13 mouse cellular contexts compared by ENCODE assay signal in genomic region chr7:101935957-101936356, GRCm38 (mm10). TPM values are rescaled to one million over a fixed set of nuclear protein-coding genes. Genes with fewer than 3 reads are reported as not detected.
DNase-seq lines count a peak whose midpoint lies in the region; ATAC-seq and TF ChIP-seq lines count a peak whose summit lies in the region.
"Had no signal": no experiment of that assay in that cellular context is flagged by ENCODE, and none has a peak within 500 bp of the region (broad histone marks: within the 10 kb centered on the region; RNA-seq: fewer than 3 reads in every experiment).

No protein-coding gene starts in this region.

- no peaks in the 10 kb centered on the region for H3K9me3 ChIP-seq in limb, embryonic 13.5 days
- no peaks in the 10 kb centered on the region for H3K9me3 ChIP-seq in limb, embryonic 10.5 days (replicated peaks)
- H3K9me3 ChIP-seq in MEL (replicated peaks; ENCODE audit: insufficient read depth, low read length): no peaks in the 10 kb centered on the region
- no peaks in the 10 kb centered on the region for H3K9me3 ChIP-seq in liver, embryonic 16.5 days (replicated peaks; ENCODE audit: control insufficient read depth, low read length)

- no peak overlapping the region for H3K4me2 ChIP-seq in limb, embryonic 13.5 days (replicated peaks)
- H3K4me2 ChIP-seq in liver, embryonic 16.5 days (ENCODE audit: low read depth, low read length): peak overlapping the region; percentile 68

- 98% methylated on average over 4 of the region's 4 CpGs for WGBS in limb, embryonic 13.5 days
- 96% methylated on average over 4 of the region's 4 CpGs for WGBS in limb, embryonic 10.5 days
- 87% methylated on average over 4 of the region's 4 CpGs for WGBS in liver, embryonic 16.5 days (ENCODE audit: insufficient replicate concordance)

- peak overlapping the region; percentile 31; the same call in 1 of the 2 replicates for H3K9ac ChIP-seq in limb, embryonic 13.5 days
- H3K9ac ChIP-seq in MEL (ENCODE audit: control insufficient read depth, low read depth, low read length, poor library complexity, severe bottlenecking): no peak overlapping the region
- H3K9ac ChIP-seq in liver, embryonic 16.5 days (ENCODE audit: low read depth, low read length): peak overlapping the region; percentile 89

- peaks cover 10% of the 10 kb centered on the region; the same call in 1 of the 2 replicates for H3K36me3 ChIP-seq in limb, embryonic 13.5 days
- H3K36me3 ChIP-seq in limb, embryonic 10.5 days: peaks cover 41% of the 10 kb centered on the region
- peaks cover 8 to 33% of the 10 kb centered on the region in 2 experiments for H3K36me3 ChIP-seq in MEL (ENCODE audit: control insufficient read depth in 1 of 2, insufficient read depth in 2 of 2, low read length in 2 of 2)
- no peaks in the 10 kb centered on the region; the same call in 1 of the 2 replicates for H3K36me3 ChIP-seq in liver, embryonic 16.5 days (ENCODE audit: control insufficient read depth, insufficient read depth)

- no peak overlapping the region for H3K4me3 ChIP-seq in limb, embryonic 13.5 days
- H3K4me3 ChIP-seq in limb, embryonic 10.5 days: no peak overlapping the region
- H3K4me3 ChIP-seq in MEL (ENCODE audit: control insufficient read depth in 1 of 2, insufficient read depth in 1 of 2, low read depth in 2 of 2, low read length in 2 of 2): no peak overlapping the region
- peak overlapping the region; percentile 81 for H3K4me3 ChIP-seq in liver, embryonic 16.5 days (ENCODE audit: low read depth, low read length)

- H3K27ac ChIP-seq in limb, embryonic 13.5 days: no peak overlapping the region
- no peak overlapping the region for H3K27ac ChIP-seq in limb, embryonic 10.5 days
- no peak overlapping the region for H3K27ac ChIP-seq in MEL (ENCODE audit: control insufficient read depth, low read depth, low read length)
- 0 out of 2 replicates have a peak overlapping the region, but pooled peaks have one; percentile 26 for H3K27ac ChIP-seq in liver, embryonic 16.5 days (ENCODE audit: low read length)

- no peak for TF ChIP-seq POLR2A in MEL (IDR thresholded peaks at IDR 0.05; ENCODE audit: control insufficient read depth in 1 of 2, insufficient read depth in 1 of 2, low read depth in 1 of 2, low read length in 2 of 2, poor library complexity in 1 of 2)

- peak; percentile 51 for DNase-seq in cerebellum, adult 9-10 months
- no peak for DNase-seq in cerebellum, adult 11 months
- DNase-seq in limb, embryonic 10.5 days (ENCODE audit: low spot score): no peak
- peak; percentile 48 for DNase-seq in MEL (ENCODE audit: low read depth, low spot score)
- DNase-seq in retina, embryonic 14.5 days (ENCODE audit: low spot score): no peak
- DNase-seq: heart, adult 18-20 months; kidney, adult 18-20 months had no signal

- peaks cover 22% of the 10 kb centered on the region for H3K4me1 ChIP-seq in limb, embryonic 13.5 days
- peaks cover 21% of the 10 kb centered on the region for H3K4me1 ChIP-seq in limb, embryonic 10.5 days
- H3K4me1 ChIP-seq in MEL (ENCODE audit: control insufficient read depth in 1 of 2, insufficient read depth in 2 of 2, low read length in 2 of 2): peaks cover 7 to 28% of the 10 kb centered on the region in 2 experiments
- peaks cover 31% of the 10 kb centered on the region for H3K4me1 ChIP-seq in liver, embryonic 16.5 days (ENCODE audit: control insufficient read depth, low read depth, low read length)

- no peak for ATAC-seq in limb, embryonic 13.5 days (ENCODE audit: low FRiP score, low read depth)
- ATAC-seq in liver, embryonic 16.5 days (ENCODE audit: low read depth): no peak
- ATAC-seq: hindbrain, embryonic 16.5 days; midbrain, embryonic 16.5 days had no signal

- H3K79me2 ChIP-seq in MEL (ENCODE audit: control insufficient read depth, insufficient read depth, low read length, poor library complexity): peaks cover 57% of the 10 kb centered on the region

- no peak for TF ChIP-seq CTCF in MEL (IDR thresholded peaks at IDR 0.05 in 2 of 3, conservative IDR thresholded peaks at IDR 0.05 in 1 of 3; ENCODE audit: control insufficient read depth in 1 of 3, insufficient read depth in 1 of 3, low read depth in 2 of 3, low read length in 3 of 3, poor library complexity in 1 of 3, severe bottlenecking in 1 of 3)

- peak; percentile 4; the same call in 1 of the 2 replicates for TF ChIP-seq RAD21 in MEL (IDR thresholded peaks at IDR 0.05; ENCODE audit: low read depth, low read length)

- no peak for TF ChIP-seq EP300 in MEL (IDR thresholded peaks at IDR 0.05; ENCODE audit: low read depth in 1 of 2, low read length in 2 of 2)

- H3K27me3 ChIP-seq in limb, embryonic 13.5 days: no peaks in the 10 kb centered on the region
- no peaks in the 10 kb centered on the region for H3K27me3 ChIP-seq in limb, embryonic 10.5 days (ENCODE audit: low read depth, poor library complexity, severe bottlenecking)
- no peaks in the 10 kb centered on the region for H3K27me3 ChIP-seq in MEL (ENCODE audit: control insufficient read depth in 1 of 2, insufficient read depth in 2 of 2, low read length in 2 of 2)
- H3K27me3 ChIP-seq in liver, embryonic 16.5 days (ENCODE audit: control insufficient read depth, insufficient read depth, low read depth, low read length): no peaks in the 10 kb centered on the region

TF ChIP-seq in MEL, 35 proteins besides CTCF, POLR2A, EP300 and RAD21:
- TF ChIP-seq USF2 (IDR thresholded peaks at IDR 0.05; ENCODE audit: borderline replicate concordance in 1 of 2, insufficient read depth in 1 of 2, low read depth in 1 of 2, low read length in 2 of 2): no peak
- no peak for TF ChIP-seq MAFK (IDR thresholded peaks at IDR 0.05; ENCODE audit: borderline replicate concordance, low read depth, low read length)
- no peak for TF ChIP-seq HCFC1 (IDR thresholded peaks at IDR 0.05; ENCODE audit: low read depth, low read length)
- no peak for TF ChIP-seq ZNF384 (IDR thresholded peaks at IDR 0.05; ENCODE audit: low read depth, low read length)
- no peak for TF ChIP-seq JUND (IDR thresholded peaks at IDR 0.05; ENCODE audit: low read depth, low read length)
- TF ChIP-seq TCF12 (IDR thresholded peaks at IDR 0.05; ENCODE audit: low read depth, low read length): no peak
- TF ChIP-seq SIN3A (IDR thresholded peaks at IDR 0.05; ENCODE audit: low read length): no peak
- TF ChIP-seq ZKSCAN1 (IDR thresholded peaks at IDR 0.05; ENCODE audit: low read depth, low read length): no peak
- no peak for TF ChIP-seq CHD1 (IDR thresholded peaks at IDR 0.05; ENCODE audit: low read depth, low read length)
- TF ChIP-seq NELFE (IDR thresholded peaks at IDR 0.05; ENCODE audit: low read depth, low read length): no peak
- TF ChIP-seq GATA1 (IDR thresholded peaks at IDR 0.05; ENCODE audit: low read depth, low read length): no peak
- no peak for TF ChIP-seq MXI1 (IDR thresholded peaks at IDR 0.05; ENCODE audit: low read depth, low read length)
- TF ChIP-seq MYC (IDR thresholded peaks at IDR 0.05; ENCODE audit: low read depth, low read length): no peak
- TF ChIP-seq MAZ (IDR thresholded peaks at IDR 0.05; ENCODE audit: low read depth, low read length): no peak
- no peak for TF ChIP-seq MEF2A (IDR thresholded peaks at IDR 0.05; ENCODE audit: extremely low read depth, insufficient replicate concordance, low read depth, low read length, poor library complexity, severe bottlenecking)
- no peak for TF ChIP-seq ZC3H11A (IDR thresholded peaks at IDR 0.05; ENCODE audit: low read depth, low read length)
- TF ChIP-seq TBP (IDR thresholded peaks at IDR 0.05; ENCODE audit: low read depth, low read length): no peak
TF ChIP-seq in MEL: peak in this region for 0.

RNA-seq across cellular contexts. Expression of gene Numa1, which starts 2.0 kb away (rescaled TPM):
- polyA plus RNA-seq in limb, embryonic 13.5 days (2015; fragmentation: Nextera tagmentation; extraction: Ambion mirVana): 85.7 and 96.2 TPM in 2 replicates
- 108 and 130 TPM in 2 replicates for polyA plus RNA-seq in limb, embryonic 10.5 days (2016; fragmentation: Nextera tagmentation; extraction: Ambion mirVana)
- total RNA-seq in MEL (2012; rRNA removed): 48.7 and 54.5 TPM in 2 replicates
- polyA plus RNA-seq in MEL (2012; ENCODE audit: insufficient read depth in 1 of 2, insufficient read length in 2 of 2, low read depth in 1 of 2, low replicate concordance in 2 of 2, missing spikeins in 1 of 2): 10 to 100 TPM; 50.0 to 91.2 TPM
- 32.1 and 32.5 TPM in 2 replicates for polyA plus RNA-seq in liver, embryonic 16.5 days (2015; fragmentation: Nextera tagmentation; extraction: Ambion mirVana)

RNA-seq across cellular contexts. Expression of gene Lrrc51, which starts 2.3 kb away (rescaled TPM):
- polyA plus RNA-seq in limb, embryonic 13.5 days (2015; fragmentation: Nextera tagmentation; extraction: Ambion mirVana): 8.2 and 13.4 TPM in 2 replicates
- 9.4 and 11.2 TPM in 2 replicates for polyA plus RNA-seq in limb, embryonic 10.5 days (2016; fragmentation: Nextera tagmentation; extraction: Ambion mirVana)
- total RNA-seq in MEL (2012; rRNA removed): 13.6 and 14.8 TPM in 2 replicates
- polyA plus RNA-seq in MEL (2012; ENCODE audit: insufficient read depth in 1 of 2, insufficient read length in 2 of 2, low read depth in 1 of 2, low replicate concordance in 2 of 2, missing spikeins in 1 of 2): 10 to 100 TPM in 1 of 2 experiments, not detected in 1; 30.8 TPM
- polyA plus RNA-seq in liver, embryonic 16.5 days (2015; fragmentation: Nextera tagmentation; extraction: Ambion mirVana): 1.3 and 2.1 TPM in 2 replicates

RNA-seq across cellular contexts. Expression of gene Tomt, which starts 29.8 kb away (rescaled TPM):
- 0.29 and 0.68 TPM in 2 replicates for polyA plus RNA-seq in limb, embryonic 13.5 days (2015; fragmentation: Nextera tagmentation; extraction: Ambion mirVana)
- polyA plus RNA-seq in limb, embryonic 10.5 days (2016; fragmentation: Nextera tagmentation; extraction: Ambion mirVana): 0.73 and 0.94 TPM in 2 replicates
- 0.78 and 1.3 TPM in 2 replicates for total RNA-seq in MEL (2012; rRNA removed)
- under 1 TPM in 1 of 2 experiments, not detected in 1; 0.82 TPM for polyA plus RNA-seq in MEL (2012; ENCODE audit: insufficient read depth in 1 of 2, insufficient read length in 2 of 2, low read depth in 1 of 2, low replicate concordance in 2 of 2, missing spikeins in 1 of 2)
- 0.25 and 0.31 TPM in 2 replicates for polyA plus RNA-seq in liver, embryonic 16.5 days (2015; fragmentation: Nextera tagmentation; extraction: Ambion mirVana)
- total RNA-seq: heart, adult 18-20 months; heart, postnatal 25 days; left cerebral cortex, adult 18-20 months had no signal

RNA-seq across cellular contexts. Expression of gene Lamtor1, which starts 30.3 kb away (rescaled TPM):
- polyA plus RNA-seq in limb, embryonic 13.5 days (2015; fragmentation: Nextera tagmentation; extraction: Ambion mirVana): 160 and 162 TPM in 2 replicates
- 180 and 181 TPM in 2 replicates for polyA plus RNA-seq in limb, embryonic 10.5 days (2016; fragmentation: Nextera tagmentation; extraction: Ambion mirVana)
- total RNA-seq in MEL (2012; rRNA removed): 70.5 and 79.5 TPM in 2 replicates
- 100 to 1,000 TPM in 1 of 2 experiments, not detected in 1; 115 TPM for polyA plus RNA-seq in MEL (2012; ENCODE audit: insufficient read depth in 1 of 2, insufficient read length in 2 of 2, low read depth in 1 of 2, low replicate concordance in 2 of 2, missing spikeins in 1 of 2)
- 63.7 TPM in 2 replicates for polyA plus RNA-seq in liver, embryonic 16.5 days (2015; fragmentation: Nextera tagmentation; extraction: Ambion mirVana)

Comparison
In these comparisons a context has a peak if more than half of its experiments do, and no peak if none do; other contexts are left out.
1. DNase-seq: peak in cerebellum, adult 9-10 months (single experiment) and MEL (single experiment); none in cerebellum, adult 11 months (single experiment), limb, embryonic 10.5 days (single experiment) and retina, embryonic 14.5 days (single experiment).